Mouse (Mus musculus) forebrain, embryonic 11.5 days (tissue): ENCODE results near the gene C1qtnf4. TPM values are rescaled to one million over a fixed set of nuclear protein-coding genes. Genes with fewer than 3 reads are reported as not detected.

Experiments
- ATAC-seq: fragments of 200-750 bp; cut with Nextera tagmentation; replicated peaks from 2 replicates; pipeline ENCODE4 v1.8.0; 2017; ENCODE audit warnings: moderate TSS enrichment; ENCODE audit not compliant: low FRiP score
- DNase-seq: peaks from one replicate; pipeline ENCODE4 v3.0.0-alpha.2; 2017; ENCODE audit warnings: low spot score
- H3K27ac ChIP-seq: fragments of 300-500 bp; sonication (generic); 2 replicates; pipeline ENCODE4 v1.5.1; 2014; ENCODE audit warnings: low read depth, low read length
- H3K27me3 ChIP-seq: fragments of 300-500 bp; sonication (generic); 2 replicates; pipeline ENCODE4 v1.6.1; 2014; ENCODE audit warnings: mild to moderate bottlenecking, low read length, mixed read lengths; ENCODE audit not compliant: control insufficient read depth, insufficient read depth
- H3K36me3 ChIP-seq: fragments of 300-500 bp; sonication (generic); 2 replicates; pipeline ENCODE4 v1.6.1; 2014; ENCODE audit warnings: mild to moderate bottlenecking, low read length, moderate library complexity, mixed read lengths; ENCODE audit not compliant: control insufficient read depth, insufficient read depth
- H3K4me1 ChIP-seq: fragments of 300-500 bp; sonication (generic); replicated peaks from 2 replicates; pipeline ENCODE4 v1.6.1; 2014; ENCODE audit warnings: low read length, mixed read lengths; ENCODE audit not compliant: control insufficient read depth, insufficient read depth
- H3K4me2 ChIP-seq: fragments of 300-500 bp; sonication (generic); 2 replicates; pipeline ENCODE4 v1.6.1; 2014; ENCODE audit warnings: low read depth, mild to moderate bottlenecking, low read length, moderate library complexity, mixed read lengths; ENCODE audit not compliant: severe bottlenecking
- H3K4me3 ChIP-seq: fragments of 300-500 bp; sonication (generic); 2 replicates; pipeline ENCODE4 v1.5.1; 2014; ENCODE audit warnings: low read depth, low read length
- H3K9ac ChIP-seq: fragments of 300-500 bp; sonication (generic); 2 replicates; pipeline ENCODE4 v1.6.1; 2014; ENCODE audit warnings: low read length
- H3K9me3 ChIP-seq: fragments of 300-500 bp; sonication (generic); 2 replicates; pipeline ENCODE4 v1.6.1; 2016; ENCODE audit warnings: low read length, mixed read lengths; ENCODE audit not compliant: control insufficient read depth
- WGBS: fragments of 180-500 bp; shearing (Covaris S2); extraction: QIAGEN DNeasy Blood & Tissue Kit; methylation state at CpG from one replicate; pipeline ENCODE4 v1.1.7; 2014; 5-methylcytosine and 5-hydroxymethylcytosine counted together
- polyA plus RNA-seq: library from polyadenylated mRNA; unstranded; fragments of >200 nt; fragmentation: Nextera tagmentation; extraction: Ambion mirVana; gene quantifications from 2 replicates; pipeline ENCODE4 v1.2.1, GENCODE M21; 2014

The C1qtnf4 gene
- polyA plus RNA-seq, 1 experiment from 2014 or later: 11.3 TPM

DNA sequence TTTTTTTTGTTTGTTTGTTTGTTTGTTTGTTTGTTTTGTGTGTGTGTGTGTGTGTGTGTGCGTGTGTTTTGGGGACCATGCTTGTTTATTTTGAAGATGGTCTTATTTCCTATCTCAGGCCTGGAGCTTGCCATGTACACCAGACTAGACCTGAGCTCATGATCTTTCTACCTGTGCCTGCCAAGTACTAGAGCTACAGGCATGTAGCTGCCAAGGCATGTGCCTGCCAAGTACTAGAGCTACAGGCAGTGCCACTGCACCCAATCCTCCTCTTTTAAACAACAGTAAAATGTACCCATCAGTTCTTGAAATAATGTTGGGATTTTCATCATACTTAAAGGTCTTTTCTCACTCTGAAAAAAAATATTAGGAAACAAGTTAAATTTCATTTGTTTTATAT is 11.6 kb upstream of the C1qtnf4 start:
- H3K4me2 ChIP-seq: no peak overlapping the region
- no peak overlapping the region for H3K9ac ChIP-seq
- no peak for DNase-seq
- WGBS: 81% methylated on average over 1 of the region's 1 CpGs
- no peaks in the 10 kb centered on the region for H3K9me3 ChIP-seq
- ATAC-seq: no peak
- no peak overlapping the region for H3K27ac ChIP-seq
- no peaks in the 10 kb centered on the region for H3K4me1 ChIP-seq
- no peak overlapping the region for H3K4me3 ChIP-seq
- no peaks in the 10 kb centered on the region for H3K36me3 ChIP-seq
- H3K27me3 ChIP-seq: no peaks in the 10 kb centered on the region

DNA sequence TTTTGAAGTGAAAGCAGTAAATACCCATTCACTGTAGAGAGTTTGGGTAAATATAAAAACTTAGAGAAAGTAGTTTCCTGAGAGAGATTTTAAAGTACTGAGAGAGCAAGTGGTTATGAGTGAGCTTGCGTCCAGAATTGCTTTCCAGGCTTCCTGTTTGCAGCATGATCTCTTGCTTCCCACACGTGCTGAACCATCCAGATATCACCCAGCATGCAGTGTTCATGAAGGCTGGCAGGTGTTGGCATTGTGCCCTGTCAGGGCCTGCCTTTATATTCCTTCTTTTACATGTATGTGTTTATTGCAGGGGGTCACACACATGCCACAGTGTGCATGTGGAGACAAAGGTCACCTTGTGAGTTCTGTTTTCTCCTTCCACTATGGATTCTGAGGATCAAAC is 10.4 kb upstream of the C1qtnf4 start:
- no peak overlapping the region for H3K27ac ChIP-seq
- no peaks in the 10 kb centered on the region for H3K36me3 ChIP-seq
- H3K9ac ChIP-seq: no peak overlapping the region
- H3K27me3 ChIP-seq: no peaks in the 10 kb centered on the region
- WGBS: 69% methylated on average over 2 of the region's 2 CpGs
- H3K4me2 ChIP-seq: no peak overlapping the region
- H3K4me1 ChIP-seq: no peaks in the 10 kb centered on the region
- DNase-seq (no peak), ATAC-seq (no peak)
- no peak overlapping the region for H3K4me3 ChIP-seq
- H3K9me3 ChIP-seq: no peaks in the 10 kb centered on the region

DNA sequence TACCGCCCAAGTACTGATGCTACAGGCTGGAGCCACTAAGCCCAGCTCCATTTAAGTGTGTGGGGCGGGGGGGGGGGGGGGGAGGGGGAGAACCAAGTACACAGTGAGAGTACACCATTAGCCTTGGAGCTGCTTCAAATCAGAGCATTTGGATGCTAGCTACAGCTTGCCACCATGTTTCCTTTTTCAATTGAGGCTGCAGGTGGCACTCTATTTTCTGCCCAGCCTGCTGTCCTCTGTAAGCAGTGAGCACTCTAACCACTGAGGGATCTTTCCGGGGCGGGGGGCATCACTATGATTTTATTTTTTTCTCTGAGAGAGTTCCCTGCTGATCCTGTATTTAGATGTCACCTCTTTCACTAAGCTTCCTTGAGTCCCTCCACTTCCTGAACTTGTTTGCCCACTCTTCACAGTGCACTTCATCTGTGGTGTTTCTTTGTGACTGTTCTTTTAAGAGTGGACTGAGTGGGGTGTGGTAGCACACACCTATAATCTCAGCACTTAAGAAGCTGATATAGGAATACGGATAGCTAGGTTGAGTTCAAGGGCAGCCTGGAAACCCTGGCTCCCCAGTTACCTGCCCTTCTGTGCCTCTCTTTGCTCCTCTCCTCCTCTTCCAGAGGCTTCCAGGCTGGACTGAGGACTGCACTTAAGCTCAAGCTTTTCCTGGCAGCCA is 7.9 kb upstream of the C1qtnf4 start:
- H3K27me3 ChIP-seq: no peaks in the 10 kb centered on the region
- ATAC-seq (no peak), DNase-seq (no peak)
- H3K4me2 ChIP-seq: no peak overlapping the region
- H3K4me1 ChIP-seq: no peaks in the 10 kb centered on the region
- no peaks in the 10 kb centered on the region for H3K36me3 ChIP-seq
- H3K9me3 ChIP-seq: no peaks in the 10 kb centered on the region
- H3K9ac ChIP-seq: no peak overlapping the region
- WGBS: 89% methylated on average over 4 of the region's 5 CpGs
- H3K4me3 ChIP-seq: no peak overlapping the region
- no peak overlapping the region for H3K27ac ChIP-seq

DNA sequence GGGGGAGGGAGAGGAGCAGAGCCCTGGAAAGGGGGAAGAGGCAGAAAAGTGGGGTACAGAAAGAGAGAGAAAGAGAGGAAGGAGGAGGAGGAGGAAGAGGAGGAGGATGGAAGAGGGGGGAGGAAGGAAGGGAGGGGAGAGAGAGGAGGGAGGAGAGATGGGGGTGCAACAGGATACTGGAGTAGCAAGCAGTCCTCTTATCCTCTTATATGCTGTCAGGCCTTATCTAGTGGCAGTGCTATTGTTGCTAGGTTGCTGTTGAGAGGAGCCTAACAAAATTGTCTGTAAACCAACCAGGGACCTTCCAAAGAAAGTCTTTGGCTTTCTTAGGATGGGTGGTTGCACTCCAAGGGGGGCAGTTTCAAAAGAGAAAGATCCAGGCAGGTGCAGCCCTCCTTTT is 6.2 kb upstream of the C1qtnf4 start:
- Histone ChIP-seq H3K36me3 (no peaks in the 10 kb centered on the region), H3K4me3 (no peak overlapping the region), H3K27me3 (no peaks in the 10 kb centered on the region), H3K9ac (no peak overlapping the region), H3K9me3 (no peaks in the 10 kb centered on the region), H3K4me2 (no peak overlapping the region), H3K27ac (no peak overlapping the region), H3K4me1 (no peaks in the 10 kb centered on the region)
- no peak for ATAC-seq
- no peak for DNase-seq

DNA sequence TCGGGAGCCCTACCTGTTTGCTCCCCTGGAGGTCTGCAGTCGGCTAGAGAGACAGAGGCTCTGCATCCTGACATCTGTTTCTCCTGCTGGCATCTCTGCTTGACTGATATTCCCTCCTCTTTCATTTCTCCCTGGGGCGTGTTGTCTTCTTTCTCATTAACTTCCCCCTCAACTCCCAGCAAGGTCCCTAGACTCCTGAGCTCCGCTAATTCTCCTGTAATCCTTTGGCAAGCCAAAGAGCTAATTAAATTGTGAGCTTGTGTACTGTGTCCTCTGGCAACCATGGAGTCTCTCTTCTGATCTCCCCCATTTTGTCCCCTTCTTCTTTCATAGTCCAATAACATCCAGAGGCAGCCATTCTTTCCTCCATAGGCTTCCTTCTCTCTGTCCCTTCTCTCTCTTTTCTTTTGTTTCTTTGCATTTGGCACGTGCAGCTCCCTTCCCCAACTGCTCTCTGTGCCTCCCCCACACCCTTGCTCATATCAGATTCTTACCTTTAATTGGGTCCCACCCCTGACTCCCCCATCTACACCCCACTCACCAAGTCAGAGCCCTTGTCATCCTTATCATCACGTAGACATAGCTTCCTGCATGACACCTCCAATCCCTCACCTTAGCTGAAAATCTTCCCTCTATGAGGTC is 5.4 kb upstream of the C1qtnf4 start:
- no peaks in the 10 kb centered on the region for H3K36me3 ChIP-seq
- H3K9me3 ChIP-seq: no peaks in the 10 kb centered on the region
- WGBS: 10% methylated on average over 6 of the region's 6 CpGs
- H3K27ac ChIP-seq: no peak overlapping the region
- peaks cover 5% of the 10 kb centered on the region; the same call in 1 of the 2 replicates for H3K27me3 ChIP-seq
- DNase-seq (no peak), ATAC-seq (no peak)
- H3K9ac ChIP-seq: no peak overlapping the region
- no peak overlapping the region for H3K4me3 ChIP-seq
- H3K4me2 ChIP-seq: peak overlapping the region; percentile 0; the same call in 1 of the 2 replicates
- no peaks in the 10 kb centered on the region; the same call in 1 of the 2 replicates for H3K4me1 ChIP-seq

DNA sequence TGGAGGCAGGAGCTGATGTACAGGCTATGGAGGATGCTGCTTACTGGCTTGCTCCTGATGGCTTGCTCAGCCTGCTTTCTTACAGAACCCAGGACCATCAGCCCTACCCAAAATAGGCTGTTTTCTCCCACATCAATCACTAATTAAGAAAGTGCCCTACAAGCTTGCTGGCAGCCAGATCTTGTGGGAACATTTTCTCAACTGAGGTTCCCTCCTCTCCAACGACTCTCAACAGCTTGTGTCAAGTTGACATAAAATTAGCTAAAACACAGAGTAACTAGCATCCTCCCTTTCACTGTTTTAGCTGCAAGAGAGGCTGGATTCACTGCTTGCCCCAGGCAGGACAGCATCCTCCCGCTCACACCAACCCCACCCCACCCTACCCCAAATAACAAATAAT is 3.8 kb upstream of the C1qtnf4 start:
- no peak for ATAC-seq
- Histone ChIP-seq H3K9ac (no peak overlapping the region), H3K4me2 (no peak overlapping the region), H3K27ac (no peak overlapping the region), H3K36me3 (no peaks in the 10 kb centered on the region), H3K4me1 (peaks cover 4% of the 10 kb centered on the region; the same call in 1 of the 2 replicates), H3K9me3 (no peaks in the 10 kb centered on the region), H3K27me3 (peaks cover 17% of the 10 kb centered on the region), H3K4me3 (no peak overlapping the region)
- WGBS: 77% methylated on average over 2 of the region's 2 CpGs
- DNase-seq: no peak

DNA sequence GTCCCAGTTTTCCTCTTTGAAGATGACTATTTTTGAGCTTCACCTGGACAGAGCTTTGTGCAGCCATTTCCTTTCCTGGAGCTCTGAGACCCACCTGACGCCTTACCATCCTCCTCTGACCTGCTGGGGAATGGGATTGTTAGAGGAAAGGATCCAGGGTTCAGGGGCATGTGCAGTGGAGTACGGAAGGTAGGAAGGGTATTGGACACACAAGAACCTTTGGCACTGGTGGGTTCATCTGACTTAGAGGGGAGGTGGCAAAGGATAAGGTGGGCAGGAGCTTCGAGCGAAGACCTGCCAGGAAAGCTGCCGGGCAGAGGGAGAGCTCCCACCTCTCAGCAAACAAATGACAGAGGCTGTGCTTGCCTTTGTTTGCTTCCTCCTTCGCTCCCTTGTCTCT is 776 bp downstream of the C1qtnf4 start:
- no peak overlapping the region for H3K27ac ChIP-seq
- H3K4me2 ChIP-seq: peak overlapping the region; percentile 97
- ATAC-seq: no peak
- H3K9me3 ChIP-seq: no peaks in the 10 kb centered on the region
- H3K9ac ChIP-seq: peak overlapping the region; percentile 79
- H3K36me3 ChIP-seq: no peaks in the 10 kb centered on the region
- WGBS: 19% methylated on average over 6 of the region's 6 CpGs
- no peak for DNase-seq
- peaks cover 9% of the 10 kb centered on the region; the same call in 1 of the 2 replicates for H3K4me1 ChIP-seq
- peak overlapping the region; percentile 58 for H3K4me3 ChIP-seq
- peaks cover 44% of the 10 kb centered on the region for H3K27me3 ChIP-seq

DNA sequence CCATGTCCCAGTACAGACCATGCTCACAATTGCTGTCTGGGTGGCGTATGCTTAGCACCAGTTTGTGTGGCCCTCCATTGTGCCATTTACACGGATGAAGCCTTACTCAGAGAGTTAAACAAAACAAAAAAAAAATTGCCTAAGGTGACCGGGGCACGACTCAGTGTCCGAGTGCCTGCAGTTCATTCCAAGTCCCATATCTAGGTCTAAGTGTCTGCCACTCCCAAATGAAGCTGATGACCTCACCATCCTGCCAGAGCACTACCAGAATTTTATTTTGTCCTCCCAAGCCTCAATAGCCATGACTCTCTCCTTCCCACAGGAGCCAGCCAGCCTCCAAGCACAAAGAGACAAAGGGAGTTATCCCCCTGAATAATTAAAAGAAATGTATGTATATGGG is 2.0 kb downstream of the C1qtnf4 start:
- Histone ChIP-seq H3K4me1 (peaks cover 9% of the 10 kb centered on the region; the same call in 1 of the 2 replicates), H3K4me3 (no peak overlapping the region), H3K9me3 (no peaks in the 10 kb centered on the region), H3K4me2 (no peak overlapping the region), H3K27me3 (peaks cover 44% of the 10 kb centered on the region), H3K9ac (no peak overlapping the region), H3K36me3 (no peaks in the 10 kb centered on the region), H3K27ac (no peak overlapping the region)
- DNase-seq: no peak
- no peak for ATAC-seq
- WGBS: 71% methylated on average over 5 of the region's 5 CpGs
